Mouse (Mus musculus) stomach, postnatal 0 days (tissue): ENCODE data around the gene Foxred1.

ENCODE experiments used
- CTCF ChIP-seq: IDR thresholded peaks from 2 replicates; pipeline ENCODE4 v1.5.1; 2016; ENCODE audit warnings: antibody characterized with exemption, low read depth, mild to moderate bottlenecking, moderate library complexity
- EP300 ChIP-seq: optimal IDR thresholded peaks from 2 replicates; pipeline ENCODE3; 2016; ENCODE audit warnings: antibody characterized with exemption

DNA sequence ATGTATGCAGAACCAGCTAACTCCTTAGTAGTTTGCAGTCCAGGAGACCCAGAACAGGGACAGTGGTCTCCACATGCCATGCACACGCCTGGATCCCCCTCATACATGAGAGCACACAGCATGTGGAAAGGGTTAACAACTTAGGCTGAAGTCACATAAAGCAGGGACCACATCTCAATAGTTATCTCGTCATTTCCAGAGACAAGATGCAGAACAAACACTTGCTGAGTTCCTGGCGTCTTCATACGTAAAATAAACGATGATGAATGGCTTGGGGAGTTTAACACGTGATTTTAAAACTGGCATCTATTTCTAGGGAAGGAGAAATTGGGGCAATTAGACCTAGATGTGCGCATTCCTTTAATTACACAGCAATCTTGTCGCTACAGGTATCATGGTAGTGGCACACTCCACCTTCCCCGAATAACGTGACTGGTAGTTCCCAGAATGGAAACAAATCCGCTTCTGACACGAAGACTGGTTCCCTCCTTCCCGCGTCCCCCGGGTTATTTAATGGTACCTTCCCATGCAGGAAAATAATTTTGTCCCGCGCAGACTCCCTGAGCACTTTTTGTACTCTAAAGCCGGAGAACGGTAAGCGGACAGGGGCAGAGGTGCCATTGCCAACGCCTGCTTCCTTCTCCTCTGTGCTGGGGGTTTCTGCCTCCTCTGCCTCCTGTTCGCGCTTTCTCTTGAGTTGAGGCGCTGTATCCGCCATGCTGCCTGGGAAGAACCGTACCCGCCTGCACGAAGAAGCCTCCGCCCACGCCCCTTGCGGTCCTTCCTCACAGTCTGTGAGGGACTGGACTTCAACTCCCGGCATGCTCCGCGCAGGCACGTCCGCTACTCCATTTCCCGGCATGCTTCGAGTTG, 35.4 kb downstream of the Foxred1 start, which contains the start of gene Dcps:
- peak; percentile 54 for TF ChIP-seq CTCF
- TF ChIP-seq EP300, result peak; percentile 76
